Mouse (Mus musculus): Measurements from ENCODE around the gene Matk. TPM values are rescaled to one million over a fixed set of nuclear protein-coding genes. Genes with fewer than 3 reads are reported as not detected.

Matk gene
- polyA plus RNA-seq, 1 experiment from 2014 or later: 2.5 TPM

GRCm38 (mm10) chr10:81288601-81289000 is 35.9 kb downstream of the Matk start:
- H3K4me2 ChIP-seq: no peak overlapping the region
- peaks cover 39% of the 10 kb centered on the region for H3K27me3 ChIP-seq (ENCODE audit: control insufficient read depth, insufficient read depth, low read length)
- H3K9me3 ChIP-seq (ENCODE audit: control insufficient read depth, low read length): no peaks in the 10 kb centered on the region
- no peak overlapping the region for H3K9ac ChIP-seq (ENCODE audit: low read length)
- H3K36me3 ChIP-seq (ENCODE audit: control insufficient read depth, insufficient read depth, low read length): no peaks in the 10 kb centered on the region
- DNase-seq (ENCODE audit: low spot score, missing footprints) (peak; percentile 96), ATAC-seq (ENCODE audit: low FRiP score) (no peak)
- H3K4me1 ChIP-seq (ENCODE audit: control insufficient read depth, insufficient read depth, low read length): peaks cover 5% of the 10 kb centered on the region
- H3K27ac ChIP-seq (ENCODE audit: low read depth, low read length): no peak overlapping the region
- WGBS: 27% methylated on average over 6 of the region's 6 CpGs
- no peak overlapping the region for H3K4me3 ChIP-seq (ENCODE audit: low read depth, low read length)

DNA sequence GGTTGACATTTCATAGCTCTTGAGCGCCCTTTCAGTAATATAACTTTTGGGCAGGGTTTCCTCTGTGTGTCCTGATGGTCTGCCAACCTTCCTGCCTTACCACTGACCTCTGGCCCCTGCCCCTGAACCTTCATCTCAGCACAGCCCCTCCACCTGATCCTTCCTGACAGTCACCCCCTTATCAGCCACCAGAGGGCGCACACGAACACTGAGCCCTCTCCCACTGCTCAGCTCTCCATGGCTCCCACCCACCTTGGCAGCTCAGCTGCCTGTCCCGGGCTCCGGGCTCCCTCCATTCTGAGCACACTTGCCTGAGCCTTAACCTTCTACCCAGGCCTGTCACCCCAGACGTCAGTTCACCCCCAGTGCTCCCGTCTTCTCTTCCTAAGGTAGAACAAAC is 36.5 kb downstream of the Matk start:
- H3K27me3 ChIP-seq (ENCODE audit: control insufficient read depth, insufficient read depth, low read length): peaks cover 33% of the 10 kb centered on the region
- H3K4me2 ChIP-seq: no peak overlapping the region
- WGBS: 3% methylated on average over 7 of the region's 7 CpGs

DNA sequence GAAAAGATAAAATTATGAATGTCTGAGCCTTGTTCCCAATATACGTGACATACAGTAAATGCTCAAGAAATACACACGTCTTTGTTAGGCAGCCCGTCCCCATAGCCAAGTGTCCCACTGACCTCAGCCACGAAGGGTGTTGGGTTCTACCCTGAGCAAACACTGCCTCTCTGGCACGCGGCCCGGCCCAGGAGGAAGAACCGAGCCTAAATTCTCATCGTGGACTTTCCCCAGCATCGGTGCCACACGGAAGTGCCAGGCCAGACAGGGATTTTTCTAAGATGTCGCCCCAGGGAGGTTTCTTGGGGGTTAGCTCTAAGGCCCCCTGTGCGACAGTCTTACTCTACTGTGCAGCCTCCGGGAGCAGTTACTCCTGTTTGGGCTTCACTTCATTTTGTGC is 37.1 kb downstream of the Matk start:
- Histone ChIP-seq H3K4me3 (ENCODE audit: low read depth, low read length) (no peak overlapping the region), H3K27ac (ENCODE audit: low read depth, low read length) (no peak overlapping the region), H3K4me2 (no peak overlapping the region), H3K9me3 (ENCODE audit: control insufficient read depth, low read length) (no peaks in the 10 kb centered on the region), H3K27me3 (ENCODE audit: control insufficient read depth, insufficient read depth, low read length) (peaks cover 29% of the 10 kb centered on the region), H3K4me1 (ENCODE audit: control insufficient read depth, insufficient read depth, low read length) (peaks cover 16% of the 10 kb centered on the region), H3K9ac (ENCODE audit: low read length) (no peak overlapping the region), H3K36me3 (ENCODE audit: control insufficient read depth, insufficient read depth, low read length) (no peaks in the 10 kb centered on the region)
- WGBS: 61% methylated on average over 14 of the region's 14 CpGs
- DNase-seq (ENCODE audit: low spot score, missing footprints) (no peak), ATAC-seq (ENCODE audit: low FRiP score) (no peak)

More for the DNA sequence above, 36.5 kb downstream of the Matk start:
- peak; percentile 94 for DNase-seq (ENCODE audit: low spot score, missing footprints)
- no peaks in the 10 kb centered on the region for H3K36me3 ChIP-seq (ENCODE audit: control insufficient read depth, insufficient read depth, low read length)
- ATAC-seq (ENCODE audit: low FRiP score): no peak
- no peaks in the 10 kb centered on the region for H3K9me3 ChIP-seq (ENCODE audit: control insufficient read depth, low read length)
- no peak overlapping the region for H3K9ac ChIP-seq (ENCODE audit: low read length)
- H3K4me3 ChIP-seq (ENCODE audit: low read depth, low read length): no peak overlapping the region
- peaks cover 11% of the 10 kb centered on the region for H3K4me1 ChIP-seq (ENCODE audit: control insufficient read depth, insufficient read depth, low read length)
- no peak overlapping the region for H3K27ac ChIP-seq (ENCODE audit: low read depth, low read length)

- DNase-seq (ENCODE audit: low spot score, missing footprints) (no peak), ATAC-seq (ENCODE audit: low FRiP score) (no peak)
- no peaks in the 10 kb centered on the region for H3K36me3 ChIP-seq (ENCODE audit: control insufficient read depth, insufficient read depth, low read length)
- 14% methylated on average over 23 of the region's 24 CpGs for WGBS
- peaks cover 11% of the 10 kb centered on the region for H3K4me1 ChIP-seq (ENCODE audit: control insufficient read depth, insufficient read depth, low read length)
- H3K9ac ChIP-seq (ENCODE audit: low read length): no peak overlapping the region
- no peak overlapping the region for H3K4me3 ChIP-seq (ENCODE audit: low read depth, low read length)
- peaks cover 23% of the 10 kb centered on the region for H3K27me3 ChIP-seq (ENCODE audit: control insufficient read depth, insufficient read depth, low read length)
- no peak overlapping the region for H3K4me2 ChIP-seq
- no peaks in the 10 kb centered on the region for H3K9me3 ChIP-seq (ENCODE audit: control insufficient read depth, low read length)
- no peak overlapping the region for H3K27ac ChIP-seq (ENCODE audit: low read depth, low read length)
These were observed 38.1 kb downstream of the Matk start for GRCm38 (mm10) chr10:81290698-81291460.

DNA sequence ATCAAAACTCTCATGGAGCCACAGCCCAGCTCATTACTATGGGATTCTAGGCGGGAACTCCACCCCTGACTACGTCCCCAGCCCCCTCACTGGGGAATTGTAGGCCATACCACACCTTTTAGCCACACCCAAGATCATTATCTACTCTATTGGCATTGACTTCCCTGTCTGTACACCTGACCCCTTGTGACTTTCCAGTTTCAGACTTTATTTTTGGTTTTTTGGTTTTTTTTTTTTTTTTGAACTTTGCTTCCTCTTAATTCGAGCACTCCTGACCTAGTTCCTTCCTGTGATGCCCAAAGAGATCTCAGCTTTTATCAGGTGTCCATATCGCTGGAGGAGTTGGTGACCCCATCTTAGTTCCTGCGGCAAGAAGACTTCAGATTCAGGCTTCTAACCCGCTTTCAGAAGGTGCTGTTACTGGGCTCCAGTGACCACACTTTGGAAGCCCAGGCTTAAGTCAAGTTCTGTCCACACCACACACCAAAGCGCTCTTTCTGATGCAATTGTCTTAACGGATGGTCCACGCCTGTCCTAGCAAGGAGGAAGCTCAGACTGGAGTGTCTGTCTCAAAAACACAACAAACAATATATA is 38.9 kb downstream of the Matk start, which contains the start of gene Tjp3:
TSS of gene Tjp3 (minus strand) at position 71 of the 594 bp plus-strand sequence.
- Histone ChIP-seq H3K4me3 (ENCODE audit: low read depth, low read length) (no peak within 1 kb of the TSS), H3K4me2 (no peak within 1 kb of the TSS), H3K4me1 (ENCODE audit: control insufficient read depth, insufficient read depth, low read length) (peaks cover 11% of the 10 kb centered on the region), H3K9me3 (ENCODE audit: control insufficient read depth, low read length) (no peaks in the 10 kb centered on the region), H3K27ac (ENCODE audit: low read depth, low read length) (no peak within 1 kb of the TSS), H3K27me3 (ENCODE audit: control insufficient read depth, insufficient read depth, low read length) (peaks cover 23% of the 10 kb centered on the region), H3K36me3 (ENCODE audit: control insufficient read depth, insufficient read depth, low read length) (no peaks in the 10 kb centered on the region), H3K9ac (ENCODE audit: low read length) (no peak within 1 kb of the TSS)
- DNase-seq (ENCODE audit: low spot score, missing footprints): no peak
- WGBS: 79% methylated on average over 9 of the region's 9 CpGs
- no peak for ATAC-seq (ENCODE audit: low FRiP score)

DNA sequence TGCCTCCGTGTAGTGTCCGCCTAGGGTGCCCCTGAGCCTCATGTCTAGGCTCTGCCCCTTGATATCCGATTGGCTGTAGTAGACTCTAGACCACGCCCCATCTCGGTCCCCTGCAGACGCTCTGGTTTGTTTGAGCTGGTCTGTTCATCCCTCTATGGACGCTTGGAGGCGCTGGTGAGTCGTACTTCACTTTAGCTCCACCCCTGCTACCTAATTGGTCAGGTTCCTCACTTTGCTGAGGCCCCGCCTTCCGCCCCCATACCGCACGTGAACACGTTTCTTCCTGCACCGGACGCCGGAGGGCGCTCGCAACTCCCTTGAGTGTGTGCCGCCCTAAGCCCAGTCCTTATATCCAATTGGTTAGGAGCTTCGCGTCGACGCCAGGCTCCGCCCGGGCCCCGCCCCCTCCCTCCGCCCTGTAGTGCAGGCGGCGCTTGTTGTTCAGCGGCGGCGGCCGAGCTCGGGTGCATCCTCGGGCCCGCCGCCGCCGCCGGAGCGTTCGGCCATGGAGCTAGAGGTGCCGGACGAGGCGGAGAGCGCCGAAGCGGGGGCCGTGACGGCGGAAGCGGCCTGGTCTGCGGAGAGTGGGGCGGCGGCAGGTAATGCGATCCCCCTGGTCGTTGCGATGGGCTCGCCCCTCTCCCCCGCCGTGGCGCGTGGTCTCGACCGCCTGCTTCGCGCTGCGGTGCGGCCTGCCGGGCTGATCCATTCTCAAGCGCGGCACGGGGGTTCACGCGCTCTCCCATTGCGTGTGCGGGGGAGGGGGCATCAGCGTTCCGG is 40.0 kb downstream of the Matk start, which contains the start of gene Pip5k1c:
TSS of gene Pip5k1c (plus strand) at position 410 of the 780 bp plus-strand sequence.
- no peaks in the 10 kb centered on the region for H3K36me3 ChIP-seq (ENCODE audit: control insufficient read depth, insufficient read depth, low read length)
- H3K9me3 ChIP-seq (ENCODE audit: control insufficient read depth, low read length): no peaks in the 10 kb centered on the region
- H3K27ac ChIP-seq (ENCODE audit: low read depth, low read length): peak within 1 kb of the TSS; percentile 80
- H3K4me2 ChIP-seq: peak within 1 kb of the TSS; percentile 64
- peak within 1 kb of the TSS; percentile 89 for H3K4me3 ChIP-seq (ENCODE audit: low read depth, low read length)
- ATAC-seq (ENCODE audit: low FRiP score) (peak; percentile 95), DNase-seq (ENCODE audit: low spot score, missing footprints) (peak; percentile 100)
- H3K27me3 ChIP-seq (ENCODE audit: control insufficient read depth, insufficient read depth, low read length): peaks cover 23% of the 10 kb centered on the region
- WGBS: under 1% methylated on average over 75 of the region's 80 CpGs
- H3K4me1 ChIP-seq (ENCODE audit: control insufficient read depth, insufficient read depth, low read length): peaks cover 11% of the 10 kb centered on the region
- peak within 1 kb of the TSS; percentile 88 for H3K9ac ChIP-seq (ENCODE audit: low read length)

DNA sequence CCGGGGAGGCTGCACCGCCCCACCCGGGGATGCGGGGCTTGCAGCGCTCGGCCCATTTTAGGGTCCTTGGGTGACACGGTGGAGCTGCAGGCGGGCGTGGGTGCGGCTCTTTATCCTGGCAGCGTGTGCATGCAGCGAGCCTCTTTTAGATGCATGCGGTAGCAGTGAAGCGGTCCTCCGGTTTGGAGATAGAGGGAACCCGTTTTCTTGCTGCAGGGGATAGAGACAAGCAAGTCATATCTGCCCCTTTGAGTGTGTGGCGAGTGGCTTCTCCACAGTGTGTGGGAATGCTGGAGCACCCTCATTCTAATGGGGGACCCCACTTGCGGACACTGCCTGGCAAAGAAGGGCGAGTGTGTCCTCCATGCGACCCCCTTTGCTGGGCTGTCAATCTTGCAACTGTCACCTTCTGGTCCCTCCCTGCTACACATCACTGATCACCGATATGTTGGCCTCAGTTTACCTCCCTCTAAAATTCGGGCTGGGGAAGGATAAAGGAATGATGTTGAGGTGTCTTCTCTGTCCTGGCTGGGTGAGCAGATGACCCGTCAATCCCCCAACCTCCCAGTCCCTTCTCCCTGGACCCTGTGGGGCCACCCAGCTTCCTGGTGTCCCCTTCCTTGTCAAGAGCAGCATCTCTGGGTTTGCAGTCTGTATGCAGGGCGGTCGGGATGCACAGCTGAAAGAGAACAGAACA is 40.7 kb downstream of the Matk start:
- peaks cover 11% of the 10 kb centered on the region for H3K4me1 ChIP-seq (ENCODE audit: control insufficient read depth, insufficient read depth, low read length)
- H3K9ac ChIP-seq (ENCODE audit: low read length): peak overlapping the region; percentile 88
- no peak for ATAC-seq (ENCODE audit: low FRiP score)
- peak overlapping the region; percentile 89 for H3K4me3 ChIP-seq (ENCODE audit: low read depth, low read length)
- H3K9me3 ChIP-seq (ENCODE audit: control insufficient read depth, low read length): no peaks in the 10 kb centered on the region
- peak overlapping the region; percentile 80 for H3K27ac ChIP-seq (ENCODE audit: low read depth, low read length)
- H3K36me3 ChIP-seq (ENCODE audit: control insufficient read depth, insufficient read depth, low read length): no peaks in the 10 kb centered on the region
- H3K27me3 ChIP-seq (ENCODE audit: control insufficient read depth, insufficient read depth, low read length): peaks cover 23% of the 10 kb centered on the region
- DNase-seq (ENCODE audit: low spot score, missing footprints): no peak
- H3K4me2 ChIP-seq: peak overlapping the region; percentile 64
- WGBS: 5% methylated on average over 25 of the region's 25 CpGs

DNA sequence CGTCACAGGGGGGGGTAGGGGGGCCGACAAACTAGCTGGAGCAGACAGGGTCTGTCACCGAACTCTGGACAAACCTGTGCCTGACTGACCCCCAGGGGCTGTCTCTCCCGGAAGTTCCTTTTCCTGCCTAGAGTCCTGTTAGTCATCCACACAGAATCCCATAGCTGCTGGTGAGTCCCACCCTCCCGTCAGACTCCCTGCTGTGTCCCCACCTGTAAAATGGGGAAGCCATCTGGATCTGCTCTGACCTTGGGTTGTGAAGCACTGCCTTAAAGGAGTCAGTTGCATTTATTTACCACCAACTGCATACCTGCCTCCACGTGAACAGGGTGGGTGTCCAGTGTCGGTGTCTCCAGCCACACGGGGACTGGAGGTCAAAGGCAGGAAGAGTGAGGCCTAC is 41.7 kb downstream of the Matk start:
- no peak overlapping the region; the same call in 1 of the 2 replicates for H3K9ac ChIP-seq (ENCODE audit: low read length)
- ATAC-seq (ENCODE audit: low FRiP score) (no peak), DNase-seq (ENCODE audit: low spot score, missing footprints) (no peak)
- no peaks in the 10 kb centered on the region for H3K9me3 ChIP-seq (ENCODE audit: control insufficient read depth, low read length)
- peaks cover 11% of the 10 kb centered on the region for H3K4me1 ChIP-seq (ENCODE audit: control insufficient read depth, insufficient read depth, low read length)
- peak overlapping the region; percentile 64 for H3K4me2 ChIP-seq
- WGBS: 77% methylated on average over 8 of the region's 8 CpGs
- H3K27ac ChIP-seq (ENCODE audit: low read depth, low read length): no peak overlapping the region
- peaks cover 22% of the 10 kb centered on the region for H3K27me3 ChIP-seq (ENCODE audit: control insufficient read depth, insufficient read depth, low read length)
- no peaks in the 10 kb centered on the region for H3K36me3 ChIP-seq (ENCODE audit: control insufficient read depth, insufficient read depth, low read length)
- H3K4me3 ChIP-seq (ENCODE audit: low read depth, low read length): peak overlapping the region; percentile 89; the same call in 1 of the 2 replicates

All from midbrain, embryonic 11.5 days (tissue).